Mouse (Mus musculus) layer of hippocampus, adult 8-10 months (tissue): ENCODE results near the gene Gm45713. TPM values are rescaled to one million over a fixed set of nuclear protein-coding genes. Genes with fewer than 3 reads are reported as not detected.
A peak's percentile ranks its signal among the peaks of the same experiment; 100 is the strongest.
"Not testable (repeated sequence)": the region's sequence is repeated elsewhere in the genome, so short reads cannot be mapped to it uniquely, and the experiment has no call there.

ENCODE experiments used
- DNase-seq, 2 experiments: peaks; one replicate each; pipeline ENCODE4 v3.0.0; 2022; ENCODE audit warnings: low spot score in 2 of 2
- total RNA-seq, 4 experiments: library from RNA; stranded (reverse); gene quantifications; 2 replicates each; pipeline ENCODE4 v1.2.4; 2022

Gene Gm45713
- total RNA-seq, 4 experiments from 2014 or later: not detected

DNA sequence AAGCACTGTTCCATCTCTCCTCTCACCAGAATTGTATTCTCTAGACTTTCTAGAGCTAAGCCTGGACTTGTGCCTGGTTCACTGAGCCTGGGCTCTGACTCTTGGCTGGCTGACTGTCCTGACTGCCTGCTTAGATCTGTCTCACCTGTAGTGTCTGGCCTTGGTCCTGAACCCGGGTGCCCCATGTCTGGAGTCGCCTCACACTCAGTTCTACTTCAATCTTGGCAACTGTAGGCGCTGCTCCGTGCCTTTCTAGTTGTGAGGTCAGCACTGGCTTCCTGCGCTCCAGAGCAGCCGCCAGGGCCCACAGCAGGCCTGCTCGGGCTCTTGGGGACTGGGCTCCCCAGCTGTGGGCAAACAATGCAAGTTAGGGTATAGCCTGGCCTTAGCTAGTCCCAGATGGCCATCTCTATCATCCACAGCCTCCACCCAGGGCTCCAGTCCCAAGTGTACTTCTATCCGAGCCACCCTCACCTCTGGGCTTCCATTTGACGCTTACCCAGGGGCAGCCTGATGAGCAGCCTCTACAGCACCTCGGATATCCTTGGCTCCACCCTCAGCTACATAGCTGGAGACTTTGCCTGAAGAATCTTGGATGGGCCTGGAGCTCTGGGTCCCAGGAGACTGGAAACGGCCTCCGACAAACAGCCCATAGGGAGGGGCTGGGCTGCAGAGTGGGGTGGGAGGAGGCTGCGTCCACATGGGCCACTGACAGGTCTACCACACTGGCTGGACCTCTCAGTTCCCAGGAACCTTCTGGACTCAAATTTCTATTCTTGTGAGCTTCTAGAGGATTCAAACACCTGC lies 8.5 kb upstream of the Gm45713 start:
- DNase-seq: no peak

DNA sequence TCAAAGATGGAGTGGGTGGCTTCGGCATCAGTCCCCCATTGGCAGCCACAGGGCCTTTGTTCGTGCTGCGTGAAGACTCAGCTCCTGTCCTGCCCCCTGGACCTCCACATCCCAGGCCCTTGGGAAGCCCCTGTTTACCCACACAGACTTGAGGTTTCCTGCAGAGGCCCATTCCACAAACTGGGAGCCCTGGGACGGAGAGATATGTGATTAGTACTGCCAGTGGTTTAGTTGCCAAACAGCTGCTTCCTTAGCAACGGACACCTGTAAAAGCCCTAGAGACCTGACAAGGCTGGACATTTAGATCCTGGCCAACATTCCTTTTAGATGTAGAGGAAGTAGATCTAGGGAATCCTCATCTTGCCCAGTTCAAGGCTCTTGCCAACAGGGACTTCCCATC lies 5.9 kb upstream of the Gm45713 start:
- DNase-seq: no peak

DNA sequence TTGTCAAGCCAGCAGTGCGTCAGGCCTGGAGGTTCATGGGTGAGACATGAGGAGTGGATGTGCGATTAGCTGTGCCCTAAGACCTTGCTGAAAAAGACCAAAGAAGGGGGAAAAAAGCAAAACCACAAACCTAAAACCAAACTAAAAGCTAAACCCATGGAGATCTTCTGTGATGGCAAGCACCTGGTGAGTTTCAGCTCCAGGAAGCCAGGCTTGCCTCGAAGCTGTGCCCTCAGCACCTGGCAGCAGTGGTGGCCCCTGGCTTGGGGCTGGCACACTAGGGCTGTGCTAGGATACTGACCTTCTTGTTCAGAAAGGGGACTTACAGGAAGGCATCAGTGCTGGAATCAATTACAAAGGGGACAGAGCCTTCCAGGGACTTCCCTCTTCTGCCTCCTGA lies 5.3 kb upstream of the Gm45713 start:
- no peak for DNase-seq

DNA sequence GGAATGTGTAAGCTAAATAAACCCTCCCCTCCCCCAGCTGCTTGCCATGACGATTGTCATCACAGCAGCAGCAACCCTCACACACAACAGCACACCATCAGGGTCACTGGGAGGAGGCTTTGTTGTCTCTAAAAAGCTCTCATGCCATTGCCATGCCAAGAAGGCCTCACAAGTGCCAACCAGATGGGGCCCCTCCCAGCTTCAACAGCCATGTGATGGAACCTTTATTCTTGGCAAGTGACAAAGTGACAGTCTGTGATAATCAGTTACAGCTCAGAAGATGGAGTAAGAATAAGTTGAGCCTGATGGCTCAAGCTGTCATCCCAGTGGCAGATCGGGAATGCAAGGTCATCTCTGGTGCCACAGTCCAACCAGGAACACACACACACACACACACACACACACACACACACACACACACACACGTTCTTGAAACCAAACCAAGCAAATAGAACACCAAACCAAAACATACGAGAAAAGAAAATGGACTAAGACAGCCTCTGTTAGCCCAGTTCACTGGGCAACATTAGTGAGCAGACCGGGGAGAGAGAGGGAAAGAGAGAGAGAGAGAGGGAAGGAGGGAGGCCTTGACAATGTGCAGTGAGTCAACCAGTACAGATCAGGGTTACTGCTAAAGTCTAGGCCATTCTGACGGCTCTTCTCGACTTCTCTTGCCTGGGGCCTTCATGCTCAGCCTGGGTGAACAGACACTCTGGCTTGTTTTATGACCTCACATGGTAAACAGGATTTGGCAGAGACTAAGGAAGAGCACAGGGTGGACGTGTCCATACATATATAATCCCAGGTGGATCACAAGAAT lies 4.1 kb upstream of the Gm45713 start:
- no peak for DNase-seq

DNA sequence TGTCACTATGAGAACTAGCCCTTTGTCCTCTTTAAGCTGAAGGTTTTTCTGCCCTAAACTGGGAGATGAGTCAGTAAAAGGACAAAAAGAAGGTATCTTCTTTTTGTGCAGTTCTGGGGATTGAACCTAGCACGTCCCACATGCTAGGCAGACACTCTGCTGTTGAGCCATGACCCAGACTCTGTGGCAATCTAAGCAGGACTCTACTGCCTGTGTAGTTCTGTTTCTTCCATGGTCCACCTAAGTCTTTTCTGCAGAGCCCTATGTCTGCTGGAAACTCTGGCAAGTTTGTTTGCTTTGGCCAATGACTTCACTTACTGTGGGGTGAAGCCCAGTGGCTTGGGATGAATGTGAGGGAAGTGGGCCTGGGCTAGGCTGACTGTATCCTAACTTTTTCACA lies 2.4 kb upstream of the Gm45713 start:
- DNase-seq: no peak

DNA sequence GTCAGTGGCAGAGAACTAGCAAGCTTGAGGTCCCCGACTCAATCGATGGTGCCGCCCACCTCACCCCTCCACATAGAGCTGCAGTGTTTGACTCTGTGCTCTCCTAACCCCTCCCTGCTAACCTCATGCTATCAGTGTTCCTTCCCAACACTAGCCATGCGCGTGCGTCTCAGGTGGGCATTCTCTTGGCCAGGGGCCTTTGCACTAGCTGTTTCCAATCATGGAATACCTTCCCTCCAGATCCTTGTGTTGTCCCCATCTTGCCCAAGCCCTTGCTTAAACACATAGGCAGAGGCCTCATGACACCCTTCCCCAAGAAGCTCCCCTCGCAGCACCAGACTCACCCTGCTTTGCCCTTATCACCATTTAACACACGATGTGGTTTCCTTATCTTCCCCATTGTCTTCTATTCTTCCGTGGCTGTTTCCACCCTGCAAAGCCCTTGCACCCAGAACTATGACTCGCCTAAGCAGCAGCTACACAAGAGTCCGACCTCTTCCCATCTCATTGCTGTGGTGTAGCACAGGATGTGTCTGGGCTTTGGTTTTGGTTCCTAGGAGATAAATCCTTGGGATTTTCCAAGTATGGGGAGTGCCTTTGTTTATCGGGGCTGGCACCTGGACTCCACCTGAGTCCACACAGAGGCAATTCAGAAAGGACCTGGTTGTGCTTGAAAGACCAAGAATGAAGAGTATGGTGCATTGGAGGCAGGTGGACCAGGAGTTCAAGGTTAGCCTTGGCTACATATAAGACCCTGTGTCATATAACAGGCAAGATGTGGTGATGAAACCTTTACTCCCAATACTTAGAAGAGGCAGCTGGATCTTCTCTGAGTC lies 1.4 kb upstream of the Gm45713 start:
- no peak for DNase-seq

DNA sequence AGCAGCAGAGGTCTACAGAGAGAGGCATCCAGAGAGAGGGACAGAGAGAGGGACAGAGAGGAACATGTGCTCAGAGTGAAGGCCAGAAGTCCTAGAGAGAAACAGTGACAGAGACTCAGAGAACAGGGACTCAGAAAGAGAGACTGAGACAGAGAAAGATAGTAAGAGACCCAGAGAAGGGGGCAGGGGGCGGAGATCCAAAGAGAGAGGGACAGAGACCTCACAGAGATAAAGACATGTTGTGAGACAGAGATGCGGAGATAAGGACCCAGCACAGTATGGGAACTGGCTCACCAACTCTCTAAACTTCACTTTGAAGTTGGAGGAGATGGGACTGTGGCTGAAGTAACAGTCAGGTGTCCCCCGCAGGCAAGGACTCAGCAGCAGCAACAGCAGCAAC lies 661 bp downstream of the Gm45713 start:
- no peak for DNase-seq

DNA sequence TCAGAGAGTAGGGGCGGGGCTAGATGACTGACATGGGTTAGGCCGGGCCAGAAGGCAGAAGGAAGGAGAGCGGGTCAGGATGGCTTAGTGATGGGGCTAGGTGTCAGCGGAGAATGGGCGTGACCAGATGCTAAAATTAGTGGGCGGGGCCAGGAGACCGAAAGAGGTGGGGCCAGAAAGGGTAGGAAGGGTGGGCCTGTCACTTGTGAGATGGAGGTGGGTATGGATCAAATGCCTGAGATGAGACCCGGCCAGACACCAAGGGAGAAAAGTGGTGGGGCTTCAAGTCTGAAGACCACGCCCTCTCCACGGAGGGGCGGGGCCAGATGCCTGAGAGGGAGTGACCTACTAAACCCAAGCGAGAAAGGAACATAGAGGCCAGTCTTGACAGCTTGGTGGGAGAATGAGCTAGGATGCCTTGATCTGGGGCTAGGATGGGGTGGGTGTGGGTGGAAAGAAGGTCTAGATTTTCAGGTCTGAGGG lies 1.4 kb downstream of the Gm45713 start:
- no peak for DNase-seq

DNA sequence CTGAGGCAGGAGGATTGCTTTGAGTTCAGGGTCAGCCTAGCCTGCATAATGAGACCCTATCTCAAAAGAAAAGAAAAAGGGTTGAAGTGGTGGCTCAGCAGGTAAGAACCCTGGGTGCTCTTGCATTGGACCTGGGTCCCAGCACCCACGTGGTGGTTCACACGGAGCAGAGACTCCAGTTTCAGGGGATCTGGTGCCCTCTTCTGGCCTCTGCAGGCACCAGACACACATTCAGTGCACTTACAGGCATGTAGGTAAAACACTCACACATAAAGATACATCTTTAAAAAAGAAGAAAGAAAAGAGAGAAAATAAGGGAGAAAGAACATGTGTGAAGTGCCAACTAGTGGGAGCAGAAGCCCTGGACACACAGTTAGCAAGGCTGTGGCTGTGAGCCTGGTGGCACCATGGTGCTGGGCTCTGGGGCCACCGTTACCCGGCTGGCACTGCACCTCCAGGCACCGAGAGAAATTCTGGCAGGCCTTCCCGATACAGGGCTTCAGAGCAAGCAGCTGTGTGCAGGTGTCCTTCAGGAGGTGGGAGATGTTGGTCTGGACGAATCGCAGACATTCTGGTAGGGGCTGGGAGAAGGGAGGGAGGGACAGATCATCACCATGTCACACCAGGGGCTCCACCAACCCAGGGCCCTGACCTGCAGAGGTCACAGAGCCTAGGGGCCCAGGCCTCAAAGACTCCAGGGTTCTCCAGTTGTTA lies 2.4 kb downstream of the Gm45713 start:
- DNase-seq: no peak

DNA sequence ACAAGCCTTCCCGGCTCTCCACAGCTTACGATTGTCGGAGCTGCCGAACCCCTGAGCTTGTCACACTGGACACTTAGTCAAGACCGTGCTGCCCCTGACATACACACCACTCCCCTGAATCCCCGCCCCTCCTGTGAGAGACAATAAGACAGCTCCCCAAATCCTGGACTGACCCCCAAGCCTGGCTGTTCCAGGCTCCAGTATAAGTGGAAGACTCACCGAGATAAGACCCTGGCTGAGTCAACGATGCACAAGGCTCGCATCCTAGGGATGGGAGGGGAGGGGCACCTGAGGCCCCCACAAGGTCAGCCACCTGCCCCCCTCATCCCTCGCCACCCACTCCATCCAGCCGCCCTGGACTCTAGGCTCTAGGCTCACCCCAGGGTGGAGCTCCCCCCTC lies 4.2 kb downstream of the Gm45713 start:
- no peak for DNase-seq

DNA sequence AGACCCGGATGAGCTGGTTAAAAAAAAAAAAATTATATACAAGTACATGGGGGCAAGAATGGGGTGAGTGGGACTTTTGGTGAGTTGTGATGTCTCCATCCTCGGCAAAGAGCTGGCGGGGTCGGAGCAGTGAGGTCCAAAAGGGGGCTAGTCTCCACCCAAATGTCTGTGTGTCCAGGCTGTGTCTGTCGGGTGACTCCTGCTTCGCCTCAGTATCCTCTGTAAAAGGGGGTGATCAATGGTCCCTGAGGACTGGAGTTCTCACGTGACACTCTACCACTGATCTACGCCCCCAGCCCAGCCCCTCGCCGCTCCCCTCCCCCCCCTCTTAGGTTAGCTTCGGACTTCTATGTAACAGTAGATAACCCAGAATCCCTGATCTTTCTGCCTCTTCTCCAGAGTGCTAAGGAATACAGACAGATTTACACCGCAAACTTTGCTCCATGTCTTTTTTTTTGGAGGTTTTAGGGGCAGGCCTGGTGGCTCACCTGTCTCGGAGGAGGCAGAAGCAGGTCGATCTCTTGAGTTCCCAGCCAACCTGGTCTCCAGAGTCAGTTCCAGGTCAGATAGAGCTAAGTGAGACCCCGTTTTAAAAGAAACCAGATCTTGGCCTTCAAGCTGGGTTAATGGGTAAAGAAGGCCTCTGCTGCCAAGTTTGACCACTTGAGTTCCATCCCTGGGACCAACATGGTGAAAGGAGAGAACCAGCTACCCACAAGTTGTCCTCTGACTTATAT lies 6.1 kb downstream of the Gm45713 start:
- DNase-seq: no peak

DNA sequence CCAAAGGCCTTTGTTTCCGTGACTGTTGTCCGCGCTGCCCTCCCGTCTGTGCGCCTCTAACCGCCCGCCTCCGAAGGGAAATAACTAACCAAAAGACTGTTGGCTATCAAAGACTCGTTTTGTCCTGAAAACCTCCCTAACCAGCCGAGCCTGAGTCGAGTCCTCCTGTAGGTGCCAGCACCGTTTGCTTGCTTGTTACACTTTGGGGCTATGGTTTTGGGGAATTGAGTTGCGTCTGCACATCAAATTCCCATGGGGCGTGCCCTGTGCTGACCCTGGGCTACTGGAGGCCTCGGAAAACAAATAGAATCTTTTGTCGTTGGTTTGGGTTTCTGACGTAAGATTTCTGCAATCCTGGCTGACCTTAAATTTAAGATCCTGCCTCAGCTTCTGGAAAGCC lies 6.7 kb downstream of the Gm45713 start:
- no peak for DNase-seq

DNA sequence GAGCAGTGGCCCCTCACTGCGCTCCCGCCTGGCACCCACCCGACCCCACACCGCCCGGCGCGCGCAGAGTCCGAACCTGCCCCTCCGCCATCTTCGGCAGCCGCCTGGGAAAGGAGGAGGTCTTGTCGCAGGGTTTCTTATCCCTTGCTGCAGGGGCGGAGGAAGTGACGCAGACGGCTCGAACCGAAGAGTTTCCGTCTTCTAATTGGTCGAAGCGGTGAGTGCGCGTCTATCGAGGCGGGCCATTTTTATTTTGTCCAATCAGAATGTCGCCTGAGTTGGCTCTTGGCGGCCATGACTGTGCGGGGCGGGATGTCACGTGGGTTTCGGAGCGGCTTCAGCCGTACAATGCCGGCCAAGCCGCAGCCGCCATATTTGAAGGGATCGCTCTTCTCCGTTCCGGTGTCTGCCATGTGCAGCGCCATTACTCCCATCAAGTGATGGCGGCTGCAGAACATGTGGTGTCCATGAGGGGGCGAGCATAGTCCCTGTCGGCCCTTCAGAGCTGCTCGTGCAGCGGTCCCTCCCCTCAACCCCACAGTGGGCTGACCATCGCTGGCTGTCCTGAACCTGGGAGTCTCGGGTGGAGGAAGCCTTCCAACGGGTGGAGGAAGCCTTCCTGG lies 7.3 kb downstream of the Gm45713 start, which contains the start of gene Rpl13a:
Gene Rpl13a (minus strand): TSS at position 138 of the 623 bp plus-strand sequence.
- DNase-seq: peak; percentile 100

DNA sequence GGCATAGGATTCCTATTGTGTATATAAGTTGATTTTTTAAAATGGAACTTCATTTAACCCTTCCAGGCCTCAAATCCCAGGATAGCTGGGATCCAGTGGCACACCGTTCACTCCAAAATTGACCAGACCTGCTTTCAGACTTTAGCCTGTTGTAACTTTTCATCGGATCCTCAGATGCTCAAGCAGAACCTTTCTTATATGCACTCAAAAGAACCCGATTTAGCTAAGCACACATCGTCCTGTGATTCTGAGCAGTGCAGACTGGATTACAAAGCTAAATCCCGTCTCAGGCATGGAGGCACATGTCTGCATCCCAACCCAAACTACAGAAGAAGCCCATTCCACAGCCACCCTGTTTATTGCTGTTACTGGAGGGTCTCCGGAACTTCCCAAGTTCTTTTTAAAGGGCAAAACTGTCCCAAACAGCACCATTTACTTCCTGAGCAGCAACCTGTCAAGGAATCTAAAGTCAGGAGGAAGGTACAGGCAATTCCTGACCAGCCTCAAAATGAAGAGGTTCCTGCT lies 8.3 kb downstream of the Gm45713 start:
- no peak for DNase-seq

DNA sequence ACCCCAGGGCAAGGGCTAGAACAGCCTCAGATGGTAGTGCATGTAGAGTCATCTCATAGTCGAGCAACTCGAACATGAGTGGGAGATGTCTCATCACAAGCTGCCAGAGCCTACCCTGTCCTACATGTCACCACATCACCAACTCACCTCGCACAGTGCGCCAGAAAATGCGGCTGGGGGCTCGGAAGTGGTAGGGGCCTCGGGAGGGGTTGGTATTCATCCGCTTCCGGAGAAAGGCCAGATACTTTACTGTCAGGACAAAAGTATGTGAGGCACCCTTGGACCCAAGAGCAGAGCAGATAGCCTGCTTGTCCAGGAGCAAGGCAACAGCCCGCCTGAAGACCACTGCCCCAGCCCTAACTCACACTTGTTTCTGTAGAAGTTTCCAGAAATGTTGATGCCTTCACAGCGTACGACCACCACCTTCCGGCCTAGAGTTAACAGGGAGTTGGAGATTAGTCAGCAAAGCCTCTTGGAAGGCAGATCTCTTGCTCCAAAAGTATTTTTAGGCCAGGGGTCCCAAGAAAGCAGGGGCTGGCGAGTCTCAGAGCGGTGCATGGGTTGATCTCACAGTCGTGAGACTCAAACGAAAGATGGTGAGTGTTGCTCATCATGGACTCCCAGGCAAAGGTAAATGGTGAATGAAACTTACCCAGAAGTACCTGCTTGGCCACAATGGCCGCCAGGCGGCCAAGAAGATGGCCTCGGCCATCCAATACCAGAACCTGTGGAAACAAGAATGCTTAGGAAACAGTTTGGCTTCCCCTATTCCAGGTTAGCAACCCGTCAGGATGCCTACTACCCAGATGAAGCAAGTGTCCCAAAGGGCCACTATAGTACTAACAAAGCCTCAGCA lies 9.0 kb downstream of the Gm45713 start:
- DNase-seq: no peak

DNA sequence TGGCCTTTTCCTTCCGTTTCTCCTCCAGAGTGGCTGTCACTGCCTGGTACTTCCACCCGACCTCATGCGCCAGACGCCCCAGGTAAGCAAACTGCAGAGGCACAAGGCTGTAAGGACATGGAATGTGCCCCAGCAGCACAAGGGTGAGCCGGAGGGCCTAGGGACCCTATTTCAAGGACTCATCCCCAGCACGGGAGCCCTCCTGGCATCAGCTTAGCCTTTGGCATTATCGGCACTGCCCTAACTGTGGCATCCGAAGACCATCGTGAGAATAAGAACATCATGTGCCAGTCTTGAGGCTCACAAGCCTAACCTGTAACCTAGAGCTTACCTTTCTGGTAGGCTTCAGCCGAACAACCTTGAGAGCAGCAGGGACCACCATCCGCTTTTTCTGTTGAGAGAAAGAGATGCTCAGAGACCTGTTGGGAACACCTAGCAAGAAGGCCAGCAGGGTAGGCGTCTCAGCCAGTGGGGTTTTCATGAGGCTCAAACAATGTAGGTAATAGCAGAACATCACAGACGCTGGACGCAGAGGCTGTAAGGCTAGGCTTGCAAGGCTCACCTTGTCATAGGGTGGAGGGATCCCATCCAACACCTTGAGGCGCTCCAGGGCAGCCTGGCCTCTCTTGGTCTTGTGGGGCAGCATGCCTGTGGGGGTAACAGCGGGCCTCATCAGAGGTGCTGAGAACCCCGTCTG lies 9.7 kb downstream of the Gm45713 start:
- no peak for DNase-seq

DNA sequence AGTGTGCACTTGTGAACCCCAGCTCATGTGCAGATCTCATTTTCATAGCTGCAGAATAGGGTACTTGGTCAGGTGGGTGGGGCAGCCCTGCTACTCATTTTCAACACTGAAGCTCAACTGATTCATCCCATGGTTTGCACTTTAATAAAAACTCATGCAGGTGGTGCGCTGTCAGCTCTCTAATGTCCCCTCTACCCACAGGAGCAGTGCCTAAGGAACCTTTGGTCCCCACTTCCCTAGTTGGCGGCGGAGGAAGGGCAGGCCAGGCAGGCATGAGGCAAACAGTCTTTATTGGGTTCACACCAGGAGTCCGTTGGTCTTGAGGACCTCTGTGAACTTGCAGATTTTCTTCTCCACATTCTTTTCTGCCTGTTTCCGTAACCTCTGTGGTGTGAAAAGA lies 10.4 kb downstream of the Gm45713 start:
- DNase-seq: not testable (repeated sequence)

DNA sequence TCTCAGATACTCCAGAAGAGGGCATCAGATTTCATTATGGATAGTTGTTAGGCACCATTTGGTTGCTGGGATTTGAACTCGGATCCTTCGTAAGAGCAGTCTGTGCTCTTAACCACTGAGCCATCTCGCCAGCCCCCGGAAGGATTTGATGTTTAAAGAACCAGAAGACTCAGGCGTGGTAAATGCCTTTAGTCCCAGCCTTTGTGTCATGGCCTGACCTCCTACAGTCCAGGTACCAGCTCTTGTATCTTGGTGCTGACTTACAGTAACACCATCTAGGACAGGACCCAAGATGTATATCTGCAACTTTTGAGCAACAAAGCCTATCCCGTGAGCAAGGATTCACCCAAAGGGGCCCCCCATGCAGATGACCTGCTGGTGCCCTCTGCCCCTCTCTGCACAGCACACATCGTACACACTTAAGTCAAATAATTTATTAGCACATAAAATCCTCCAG lies 10.9 kb downstream of the Gm45713 start:
- DNase-seq: no peak
